Mouse (Mus musculus): ENCODE measurements around the gene Fam166b.

The Fam166b gene

GRCm38 (mm10) chr4:43428180-43428861, 613 bp downstream of the Fam166b start:
- no peak for DNase-seq (ENCODE audit: low read depth in 2 of 2, low spot score in 2 of 2)

GRCm38 (mm10) chr4:43427501-43428179, 1.3 kb downstream of the Fam166b start:
- DNase-seq (ENCODE audit: low read depth in 2 of 2, low spot score in 2 of 2) = peak; percentile 31 to 64

GRCm38 (mm10) chr4:43426487-43426886, 2.4 kb downstream of the Fam166b start:
- no peak for DNase-seq (ENCODE audit: low read depth in 2 of 2, low spot score in 2 of 2)

- no peak for DNase-seq (ENCODE audit: low read depth in 2 of 2, low spot score in 2 of 2)
Observed at GRCm38 (mm10) chr4:43425648-43426380, 3.1 kb downstream of the Fam166b start.

GRCm38 (mm10) chr4:43425197-43425596, 3.7 kb downstream of the Fam166b start:
- DNase-seq (ENCODE audit: low read depth in 2 of 2, low spot score in 2 of 2) = no peak

- no peak for DNase-seq (ENCODE audit: low read depth in 2 of 2, low spot score in 2 of 2)
Observed at GRCm38 (mm10) chr4:43424072-43424471, 4.9 kb downstream of the Fam166b start.

GRCm38 (mm10) chr4:43423267-43423934, 5.5 kb downstream of the Fam166b start:
- DNase-seq (ENCODE audit: low read depth in 2 of 2, low spot score in 2 of 2) = no peak

- DNase-seq (ENCODE audit: low read depth in 2 of 2, low spot score in 2 of 2) = no peak
Observed at GRCm38 (mm10) chr4:43421632-43422240, 7.2 kb downstream of the Fam166b start.

GRCm38 (mm10) chr4:43420305-43420704, 8.6 kb downstream of the Fam166b start:
- DNase-seq (ENCODE audit: low read depth in 2 of 2, low spot score in 2 of 2) = peak; percentile 31 to 43

GRCm38 (mm10) chr4:43419801-43420281, 9.1 kb downstream of the Fam166b start:
- no peak for DNase-seq (ENCODE audit: low read depth in 2 of 2, low spot score in 2 of 2)

GRCm38 (mm10) chr4:43418973-43419656, 9.8 kb downstream of the Fam166b start:
- DNase-seq (ENCODE audit: low read depth in 2 of 2, low spot score in 2 of 2) = no peak

GRCm38 (mm10) chr4:43418450-43418849, 10.5 kb downstream of the Fam166b start:
- no peak for DNase-seq (ENCODE audit: low read depth in 2 of 2, low spot score in 2 of 2)

- no peak for DNase-seq (ENCODE audit: low read depth in 2 of 2, low spot score in 2 of 2)
Observed at GRCm38 (mm10) chr4:43417269-43418062, 11.5 kb downstream of the Fam166b start.

- DNase-seq (ENCODE audit: low read depth in 2 of 2, low spot score in 2 of 2) = no peak
Observed at GRCm38 (mm10) chr4:43416071-43416490, 12.9 kb downstream of the Fam166b start.

- DNase-seq (ENCODE audit: low read depth in 2 of 2, low spot score in 2 of 2) = no peak
Observed at GRCm38 (mm10) chr4:43415221-43416070, 13.5 kb downstream of the Fam166b start.

GRCm38 (mm10) chr4:43414761-43415160, 14.2 kb downstream of the Fam166b start:
- no peak for DNase-seq (ENCODE audit: low read depth in 2 of 2, low spot score in 2 of 2)

GRCm38 (mm10) chr4:43407071-43407920, 21.6 kb downstream of the Fam166b start:
- no peak for DNase-seq (ENCODE audit: low read depth in 2 of 2, low spot score in 2 of 2)

Measured in CD8-positive naive resting alpha-beta T cell, adult 2 months (primary cell).